Mouse (Mus musculus) adrenal gland, postnatal 36 days (tissue): ENCODE results near the gene Slc7a4. TPM values are rescaled to one million over a fixed set of nuclear protein-coding genes. Genes with fewer than 3 reads are reported as not detected.

Source experiments
- DNase-seq, 2 experiments: peaks; one replicate each; pipeline ENCODE4 v3.0.0; 2021; ENCODE audit warnings: mixed read lengths in 1 of 2
- total RNA-seq, 2 experiments: library from RNA; stranded (reverse); gene quantifications; 2 replicates each; pipeline ENCODE4 v1.2.3; 2021

The Slc7a4 gene
- total RNA-seq, 2 experiments from 2014 or later = 10.1 to 17.8 TPM

DNA sequence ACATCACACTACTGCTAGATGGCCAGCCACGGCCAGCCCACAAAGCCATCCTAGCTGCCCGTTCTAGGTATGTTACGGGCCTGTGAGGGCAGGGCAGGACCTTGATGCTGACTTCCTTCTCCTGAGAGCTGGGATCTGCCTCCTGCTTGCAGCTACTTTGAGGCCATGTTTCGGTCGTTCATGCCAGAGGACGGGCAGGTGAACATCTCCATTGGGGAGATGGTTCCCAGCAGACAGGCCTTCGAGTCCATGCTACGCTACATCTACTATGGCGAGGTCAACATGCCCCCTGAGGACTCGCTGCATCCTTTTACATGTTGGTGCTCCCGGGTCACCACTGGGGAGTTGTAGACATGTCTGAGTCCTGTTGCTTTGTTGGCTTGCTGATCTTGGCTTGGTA is 58.9 kb downstream of the Slc7a4 start:
- DNase-seq = no peak

Other genes starting within 250 kb of the Slc7a4 start
- gene Snap29, start 177.2 kb downstream of the Slc7a4 start, total RNA-seq = 10 to 100 TPM; 27.3 to 30.2 TPM
- gene Pi4ka, start 176.9 kb downstream of the Slc7a4 start, total RNA-seq = 10 to 100 TPM; 90.6 to 97.2 TPM
- gene Crkl, start 131.2 kb downstream of the Slc7a4 start, total RNA-seq = 10 to 100 TPM; 30.4 to 38.1 TPM
- 1 to 10 TPM; 6.5 to 8.5 TPM for gene Aifm3, start 93.6 kb downstream of the Slc7a4 start, total RNA-seq
- 10 to 100 TPM; 56.1 to 59.9 TPM for gene Lztr1, start 74.5 kb downstream of the Slc7a4 start, total RNA-seq
- gene Thap7, start 52.1 kb downstream of the Slc7a4 start, total RNA-seq = 10 to 100 TPM; 31.4 to 39.4 TPM
- not detected for gene Lrrc74b, start 22.0 kb downstream of the Slc7a4 start, total RNA-seq
- 1 to 10 TPM; 1.4 TPM for gene P2rx6, start 21.3 kb downstream of the Slc7a4 start, total RNA-seq
- gene Smpd4, start 36.1 kb upstream of the Slc7a4 start, total RNA-seq = 10 to 100 TPM; 24.5 to 28.1 TPM
- 1 to 10 TPM; 1.5 to 2.5 TPM for gene Ccdc74a, start 63.3 kb upstream of the Slc7a4 start, total RNA-seq
- gene Med15, start 149.7 kb upstream of the Slc7a4 start, total RNA-seq = 10 to 100 TPM; 52.9 to 60.5 TPM
- 10 to 100 TPM; 38.3 to 43.1 TPM for gene Klhl22, start 176.4 kb upstream of the Slc7a4 start, total RNA-seq
- 10 to 100 TPM in 1 of 2 experiments, 1 to 10 TPM in 1; 8.6 to 11.6 TPM for gene Scarf2, start 214.1 kb upstream of the Slc7a4 start, total RNA-seq
- not detected for gene B830017H08Rik, start 249.9 kb upstream of the Slc7a4 start, total RNA-seq